Mouse (Mus musculus): Measurements from ENCODE around the gene Il22ra1. TPM values are rescaled to one million over a fixed set of nuclear protein-coding genes. Genes with fewer than 3 reads are reported as not detected.
A peak's percentile ranks its signal among the peaks of the same experiment; 100 is the strongest.

Il22ra1 gene
- polyA plus RNA-seq, 1 experiment from 2014 or later: not detected

DNA sequence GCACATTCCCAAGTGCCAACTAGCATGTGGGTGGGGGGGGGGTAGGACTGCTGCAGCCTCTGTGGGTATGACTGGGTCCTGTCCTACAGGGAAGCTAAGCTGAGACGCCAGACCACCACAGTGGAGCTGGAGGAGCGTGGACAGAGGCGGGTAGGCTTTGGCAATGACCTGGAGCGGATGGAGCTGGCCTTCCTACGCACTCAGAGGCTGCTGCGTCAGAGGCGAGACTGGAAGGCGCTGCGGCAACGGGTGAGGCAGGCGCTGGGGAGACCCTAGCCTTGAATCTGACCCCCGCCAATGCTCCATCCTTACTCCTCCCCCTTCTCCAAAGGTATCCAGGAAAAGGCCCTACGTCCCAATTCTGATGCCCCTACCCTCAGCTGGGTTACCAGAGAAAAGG is 36.7 kb downstream of the Il22ra1 start:
- H3K27me3 ChIP-seq (ENCODE audit: control insufficient read depth, insufficient read depth, low read length): no peaks in the 10 kb centered on the region
- no peak overlapping the region for H3K4me2 ChIP-seq (ENCODE audit: low read depth, low read length)
- H3K36me3 ChIP-seq (replicated peaks; ENCODE audit: control insufficient read depth, insufficient read depth, low read depth, low read length): no peaks in the 10 kb centered on the region
- H3K9me3 ChIP-seq (replicated peaks; ENCODE audit: control insufficient read depth, low read length): no peaks in the 10 kb centered on the region
- ATAC-seq (replicated peaks; ENCODE audit: insufficient number of reproducible peaks, low FRiP score, low TSS enrichment, low read depth) (no peak), DNase-seq (ENCODE audit: low spot score) (no peak)
- 91% methylated on average over 13 of the region's 13 CpGs for WGBS
- H3K9ac ChIP-seq (replicated peaks; ENCODE audit: low read length): no peak overlapping the region
- no peaks in the 10 kb centered on the region for H3K4me1 ChIP-seq (ENCODE audit: control insufficient read depth, insufficient read depth, low read length)
- no peak overlapping the region for H3K4me3 ChIP-seq (ENCODE audit: low read depth, low read length)
- H3K27ac ChIP-seq (replicated peaks; ENCODE audit: low read depth, low read length): no peak overlapping the region

DNA sequence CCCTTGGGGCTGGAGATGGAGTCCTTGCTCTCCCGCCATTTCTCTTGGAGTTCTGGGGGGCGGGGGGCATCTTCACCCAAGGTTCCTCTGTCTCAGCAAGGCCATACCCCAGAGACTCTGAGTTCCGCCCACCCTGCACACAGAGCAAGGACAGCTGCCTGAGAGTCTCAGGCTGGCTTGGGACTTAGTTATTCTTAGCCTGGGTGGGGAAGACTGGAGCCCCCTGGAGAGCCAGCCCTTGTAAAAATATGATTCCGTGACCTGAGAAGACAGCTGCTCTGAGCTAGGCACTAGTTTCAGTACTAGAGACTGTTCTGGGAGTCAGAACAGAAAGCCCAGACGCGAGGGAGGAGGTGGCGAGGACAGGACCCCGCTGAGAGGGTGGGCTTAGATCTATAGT is 37.7 kb downstream of the Il22ra1 start:
- no peak overlapping the region for H3K4me3 ChIP-seq (ENCODE audit: low read depth, low read length)
- no peak for DNase-seq (ENCODE audit: low spot score)
- H3K27me3 ChIP-seq (ENCODE audit: control insufficient read depth, insufficient read depth, low read length): no peaks in the 10 kb centered on the region
- no peaks in the 10 kb centered on the region for H3K4me1 ChIP-seq (ENCODE audit: control insufficient read depth, insufficient read depth, low read length)
- 75% methylated on average over 8 of the region's 8 CpGs for WGBS
- H3K27ac ChIP-seq (replicated peaks; ENCODE audit: low read depth, low read length): no peak overlapping the region
- no peak overlapping the region for H3K9ac ChIP-seq (replicated peaks; ENCODE audit: low read length)
- H3K36me3 ChIP-seq (replicated peaks; ENCODE audit: control insufficient read depth, insufficient read depth, low read depth, low read length): no peaks in the 10 kb centered on the region
- no peak for ATAC-seq (replicated peaks; ENCODE audit: insufficient number of reproducible peaks, low FRiP score, low TSS enrichment, low read depth)
- H3K9me3 ChIP-seq (replicated peaks; ENCODE audit: control insufficient read depth, low read length): no peaks in the 10 kb centered on the region
- no peak overlapping the region for H3K4me2 ChIP-seq (ENCODE audit: low read depth, low read length)

DNA sequence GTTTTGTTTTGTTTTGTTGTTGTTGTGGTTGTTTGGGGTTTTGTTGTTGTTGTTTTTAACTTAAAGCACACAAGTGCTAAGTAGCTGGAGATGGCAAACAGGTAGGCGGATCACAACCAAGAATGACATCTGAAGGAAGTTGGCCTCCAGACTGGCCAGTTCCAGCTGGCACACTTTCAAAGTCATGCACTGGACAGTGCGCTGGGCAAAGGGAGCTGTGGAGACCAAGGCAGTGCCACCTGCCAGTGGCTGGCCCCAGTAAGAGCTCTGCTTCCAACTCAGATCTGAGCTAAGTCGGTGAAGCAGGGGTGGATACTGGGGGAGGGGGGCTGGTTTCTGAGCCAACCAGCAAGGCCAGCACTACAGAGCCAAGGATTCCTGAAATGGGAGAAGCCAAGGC is 39.0 kb downstream of the Il22ra1 start:
- Histone ChIP-seq H3K4me2 (ENCODE audit: low read depth, low read length) (no peak overlapping the region), H3K9ac (replicated peaks; ENCODE audit: low read length) (no peak overlapping the region), H3K4me1 (ENCODE audit: control insufficient read depth, insufficient read depth, low read length) (no peaks in the 10 kb centered on the region), H3K27ac (replicated peaks; ENCODE audit: low read depth, low read length) (no peak overlapping the region), H3K36me3 (replicated peaks; ENCODE audit: control insufficient read depth, insufficient read depth, low read depth, low read length) (no peaks in the 10 kb centered on the region), H3K9me3 (replicated peaks; ENCODE audit: control insufficient read depth, low read length) (no peaks in the 10 kb centered on the region), H3K4me3 (ENCODE audit: low read depth, low read length) (no peak overlapping the region), H3K27me3 (ENCODE audit: control insufficient read depth, insufficient read depth, low read length) (no peaks in the 10 kb centered on the region)
- 82% methylated on average over 3 of the region's 3 CpGs for WGBS
- DNase-seq (ENCODE audit: low spot score): no peak
- no peak for ATAC-seq (replicated peaks; ENCODE audit: insufficient number of reproducible peaks, low FRiP score, low TSS enrichment, low read depth)

- no peak overlapping the region for H3K4me3 ChIP-seq (ENCODE audit: low read depth, low read length)
- H3K4me2 ChIP-seq (ENCODE audit: low read depth, low read length): no peak overlapping the region
- ATAC-seq (replicated peaks; ENCODE audit: insufficient number of reproducible peaks, low FRiP score, low TSS enrichment, low read depth): no peak
- H3K27ac ChIP-seq (replicated peaks; ENCODE audit: low read depth, low read length): no peak overlapping the region
- H3K36me3 ChIP-seq (replicated peaks; ENCODE audit: control insufficient read depth, insufficient read depth, low read depth, low read length): no peaks in the 10 kb centered on the region
- no peak overlapping the region; the same call in 1 of the 2 replicates for H3K9ac ChIP-seq (replicated peaks; ENCODE audit: low read length)
- WGBS: 61% methylated on average over 14 of the region's 14 CpGs
- no peaks in the 10 kb centered on the region for H3K27me3 ChIP-seq (ENCODE audit: control insufficient read depth, insufficient read depth, low read length)
- no peaks in the 10 kb centered on the region for H3K9me3 ChIP-seq (replicated peaks; ENCODE audit: control insufficient read depth, low read length)
- DNase-seq (ENCODE audit: low spot score): peak; percentile 49
- H3K4me1 ChIP-seq (ENCODE audit: control insufficient read depth, insufficient read depth, low read length): no peaks in the 10 kb centered on the region
Measured at GRCm38 (mm10) chr4:135768572-135769526, 40.9 kb downstream of the Il22ra1 start.

- Histone ChIP-seq H3K27ac (replicated peaks; ENCODE audit: low read depth, low read length) (no peak overlapping the region), H3K4me3 (ENCODE audit: low read depth, low read length) (no peak overlapping the region), H3K36me3 (replicated peaks; ENCODE audit: control insufficient read depth, insufficient read depth, low read depth, low read length) (no peaks in the 10 kb centered on the region), H3K4me2 (ENCODE audit: low read depth, low read length) (no peak overlapping the region), H3K4me1 (ENCODE audit: control insufficient read depth, insufficient read depth, low read length) (no peaks in the 10 kb centered on the region), H3K27me3 (ENCODE audit: control insufficient read depth, insufficient read depth, low read length) (no peaks in the 10 kb centered on the region), H3K9ac (replicated peaks; ENCODE audit: low read length) (no peak overlapping the region), H3K9me3 (replicated peaks; ENCODE audit: control insufficient read depth, low read length) (no peaks in the 10 kb centered on the region)
- 83% methylated on average over 18 of the region's 18 CpGs for WGBS
- no peak for ATAC-seq (replicated peaks; ENCODE audit: insufficient number of reproducible peaks, low FRiP score, low TSS enrichment, low read depth)
- DNase-seq (ENCODE audit: low spot score): no peak
Measured at GRCm38 (mm10) chr4:135770611-135771305, 42.8 kb downstream of the Il22ra1 start.

- WGBS: 89% methylated on average over 6 of the region's 6 CpGs
- DNase-seq (ENCODE audit: low spot score): no peak
- H3K4me3 ChIP-seq (ENCODE audit: low read depth, low read length): no peak overlapping the region
- H3K27me3 ChIP-seq (ENCODE audit: control insufficient read depth, insufficient read depth, low read length): no peaks in the 10 kb centered on the region
- ATAC-seq (replicated peaks; ENCODE audit: insufficient number of reproducible peaks, low FRiP score, low TSS enrichment, low read depth): no peak
- no peak overlapping the region for H3K27ac ChIP-seq (replicated peaks; ENCODE audit: low read depth, low read length)
- H3K4me1 ChIP-seq (ENCODE audit: control insufficient read depth, insufficient read depth, low read length): no peaks in the 10 kb centered on the region
- H3K9me3 ChIP-seq (replicated peaks; ENCODE audit: control insufficient read depth, low read length): no peaks in the 10 kb centered on the region
- no peaks in the 10 kb centered on the region for H3K36me3 ChIP-seq (replicated peaks; ENCODE audit: control insufficient read depth, insufficient read depth, low read depth, low read length)
- no peak overlapping the region for H3K9ac ChIP-seq (replicated peaks; ENCODE audit: low read length)
- H3K4me2 ChIP-seq (ENCODE audit: low read depth, low read length): no peak overlapping the region
Measured at GRCm38 (mm10) chr4:135771592-135771991, 43.6 kb downstream of the Il22ra1 start.

GRCm38 (mm10) chr4:135772671-135773070 is 44.7 kb downstream of the Il22ra1 start:
- no peak overlapping the region for H3K4me3 ChIP-seq (ENCODE audit: low read depth, low read length)
- ATAC-seq (replicated peaks; ENCODE audit: insufficient number of reproducible peaks, low FRiP score, low TSS enrichment, low read depth) (peak; percentile 34; the same call in 1 of the 2 replicates), DNase-seq (ENCODE audit: low spot score) (no peak)
- no peaks in the 10 kb centered on the region for H3K36me3 ChIP-seq (replicated peaks; ENCODE audit: control insufficient read depth, insufficient read depth, low read depth, low read length)
- no peaks in the 10 kb centered on the region for H3K27me3 ChIP-seq (ENCODE audit: control insufficient read depth, insufficient read depth, low read length)
- H3K9me3 ChIP-seq (replicated peaks; ENCODE audit: control insufficient read depth, low read length): no peaks in the 10 kb centered on the region
- no peak overlapping the region for H3K9ac ChIP-seq (replicated peaks; ENCODE audit: low read length)
- no peak overlapping the region for H3K27ac ChIP-seq (replicated peaks; ENCODE audit: low read depth, low read length)
- H3K4me1 ChIP-seq (ENCODE audit: control insufficient read depth, insufficient read depth, low read length): no peaks in the 10 kb centered on the region
- WGBS: 72% methylated on average over 4 of the region's 4 CpGs
- no peak overlapping the region for H3K4me2 ChIP-seq (ENCODE audit: low read depth, low read length)

- 0 out of 2 replicates have a peak, but pooled peaks have one; percentile 16 for ATAC-seq (replicated peaks; ENCODE audit: insufficient number of reproducible peaks, low FRiP score, low TSS enrichment, low read depth)
- Histone ChIP-seq H3K4me2 (ENCODE audit: low read depth, low read length) (no peak overlapping the region), H3K4me3 (ENCODE audit: low read depth, low read length) (no peak overlapping the region), H3K27ac (replicated peaks; ENCODE audit: low read depth, low read length) (no peak overlapping the region), H3K27me3 (ENCODE audit: control insufficient read depth, insufficient read depth, low read length) (no peaks in the 10 kb centered on the region), H3K36me3 (replicated peaks; ENCODE audit: control insufficient read depth, insufficient read depth, low read depth, low read length) (no peaks in the 10 kb centered on the region), H3K4me1 (ENCODE audit: control insufficient read depth, insufficient read depth, low read length) (no peaks in the 10 kb centered on the region), H3K9ac (replicated peaks; ENCODE audit: low read length) (no peak overlapping the region), H3K9me3 (replicated peaks; ENCODE audit: control insufficient read depth, low read length) (no peaks in the 10 kb centered on the region)
- DNase-seq (ENCODE audit: low spot score): peak; percentile 17
- 64% methylated on average over 8 of the region's 8 CpGs for WGBS
Measured at GRCm38 (mm10) chr4:135774496-135774895, 46.5 kb downstream of the Il22ra1 start.

Measured in embryonic facial prominence, embryonic 11.5 days (tissue).